Mouse (Mus musculus) kidney, postnatal 4 days (tissue): Measurements from ENCODE around the gene Ldhc.
"Not testable (repeated sequence)": the region's sequence is repeated elsewhere in the genome, so short reads cannot be mapped to it uniquely, and the experiment has no call there.

Experiments
- DNase-seq, 2 experiments: peaks; one replicate each; pipeline ENCODE4 v3.0.0; 2021; ENCODE audit warnings: mixed read lengths in 2 of 2

Gene Ldhc

DNA sequence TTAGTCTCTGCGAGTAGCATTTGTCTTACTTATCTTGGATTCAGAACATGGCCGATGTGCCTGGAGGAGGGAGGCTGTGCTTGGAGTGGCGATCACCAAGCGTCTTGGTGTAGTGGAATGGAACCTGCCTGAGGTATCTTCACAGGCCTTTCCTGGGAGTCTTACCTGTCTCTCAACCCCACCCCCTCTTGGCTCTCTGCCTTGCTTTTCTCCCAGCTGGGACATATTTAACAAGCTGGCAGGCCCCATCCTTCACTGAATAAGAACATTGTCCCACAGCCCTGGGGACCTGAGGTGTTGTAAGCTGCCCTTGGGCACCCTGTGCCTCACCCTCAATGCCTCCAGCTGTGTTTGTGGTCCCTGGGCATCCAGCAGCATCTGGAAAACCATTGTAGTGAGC, 17.4 kb upstream of the Ldhc start:
- no peak for DNase-seq

DNA sequence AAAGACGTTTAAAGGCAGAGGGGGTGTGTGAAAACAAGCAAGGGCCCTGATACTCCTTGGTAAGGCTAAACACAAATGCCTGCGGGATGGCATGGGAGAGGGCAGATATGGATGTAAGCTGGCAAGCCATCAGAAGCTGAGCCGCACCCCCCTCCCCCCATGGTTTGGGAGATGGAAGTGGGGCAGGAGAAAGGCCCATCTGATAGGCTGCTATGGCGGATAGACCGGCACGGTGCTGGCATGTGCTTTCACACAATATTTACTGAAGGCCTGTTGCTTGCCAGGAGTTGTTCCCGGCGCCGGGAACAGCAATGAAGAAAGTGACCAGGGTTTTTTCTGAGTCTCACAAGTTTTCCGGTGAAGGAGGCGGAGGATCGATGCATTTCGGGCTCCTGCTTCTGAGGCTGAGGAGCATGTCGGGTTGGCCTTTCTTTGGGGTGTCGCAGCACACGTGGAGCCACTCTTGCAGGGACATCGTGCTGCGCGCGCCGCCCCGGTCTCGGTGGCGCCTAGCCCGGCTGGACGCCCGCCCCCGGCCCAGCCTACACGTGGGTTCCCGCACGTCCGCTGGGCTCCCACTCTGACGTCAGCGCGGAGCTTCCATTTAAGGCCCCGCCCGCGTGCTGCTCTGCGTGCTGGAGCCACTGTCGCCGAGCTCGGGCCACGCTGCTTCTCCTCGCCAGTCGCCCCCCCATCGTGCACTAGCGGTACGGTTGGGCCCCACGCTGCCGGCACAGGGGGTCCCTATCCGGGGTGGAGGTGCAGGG, 15.6 kb upstream of the Ldhc start:
- peak; percentile 98 for DNase-seq

DNA sequence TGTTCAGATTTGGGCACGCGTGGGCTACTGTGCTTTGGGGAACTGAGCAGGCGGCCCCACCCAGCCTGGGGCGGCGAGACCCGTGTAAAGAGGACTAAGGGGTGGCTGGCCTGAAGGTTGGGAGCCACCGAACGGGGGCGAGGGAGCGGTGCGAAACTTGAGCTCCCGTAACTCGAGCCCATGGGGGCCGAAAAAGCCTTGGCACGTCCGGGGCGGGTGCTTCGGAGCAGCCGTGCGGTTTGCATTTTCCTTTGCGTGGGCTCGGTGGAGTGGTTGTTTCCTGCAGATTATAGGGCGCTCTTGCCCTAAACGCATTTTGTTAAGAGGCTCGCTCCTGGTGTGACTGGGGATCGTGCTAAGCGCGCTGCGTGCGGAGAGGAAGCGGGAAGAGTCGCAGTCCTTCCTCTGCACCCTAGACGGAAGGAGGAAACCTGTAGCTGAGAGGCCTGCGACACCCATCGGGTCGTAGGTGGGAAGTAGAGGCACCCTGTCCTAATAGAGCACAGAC, 15.0 kb upstream of the Ldhc start:
- peak in 1 of 2 experiments; percentile 71 for DNase-seq

DNA sequence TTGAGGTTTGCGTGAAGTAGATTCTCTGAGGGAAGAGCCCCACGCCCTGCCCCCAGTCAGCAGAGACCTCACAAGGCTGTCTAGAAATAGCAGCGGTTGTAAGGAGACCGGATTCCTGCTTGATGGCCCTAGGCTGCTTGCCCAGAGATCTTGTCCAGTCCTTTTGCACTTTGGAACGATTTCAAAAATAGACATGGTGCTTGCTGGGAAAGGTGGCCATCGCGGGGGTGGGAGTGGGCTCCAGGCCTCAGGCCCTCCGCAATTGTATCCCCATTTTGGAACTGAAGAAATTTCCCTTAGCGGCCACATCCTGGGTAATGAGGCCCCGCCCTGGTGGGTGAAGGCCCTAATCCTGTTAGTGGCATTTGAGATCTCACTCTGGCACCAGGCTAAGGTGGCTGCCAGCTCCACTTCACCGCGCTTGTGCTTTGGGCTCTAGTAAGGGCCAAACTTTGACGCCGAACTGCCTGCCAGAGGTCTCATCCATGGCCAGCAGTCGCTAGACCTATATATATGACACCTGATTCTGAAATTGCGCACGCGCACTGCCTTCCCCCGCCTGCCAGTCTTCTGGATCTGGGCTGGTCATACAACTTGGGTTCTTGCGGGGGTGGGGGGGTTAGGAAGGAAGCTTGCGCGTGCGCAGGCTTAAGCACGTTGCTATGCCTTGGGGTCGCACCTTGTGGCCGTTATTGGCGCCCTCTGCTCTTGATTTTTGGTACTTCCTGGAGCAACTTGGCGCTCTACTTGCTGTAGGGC, 14.3 kb upstream of the Ldhc start:
- peak; percentile 72 to 84 for DNase-seq

DNA sequence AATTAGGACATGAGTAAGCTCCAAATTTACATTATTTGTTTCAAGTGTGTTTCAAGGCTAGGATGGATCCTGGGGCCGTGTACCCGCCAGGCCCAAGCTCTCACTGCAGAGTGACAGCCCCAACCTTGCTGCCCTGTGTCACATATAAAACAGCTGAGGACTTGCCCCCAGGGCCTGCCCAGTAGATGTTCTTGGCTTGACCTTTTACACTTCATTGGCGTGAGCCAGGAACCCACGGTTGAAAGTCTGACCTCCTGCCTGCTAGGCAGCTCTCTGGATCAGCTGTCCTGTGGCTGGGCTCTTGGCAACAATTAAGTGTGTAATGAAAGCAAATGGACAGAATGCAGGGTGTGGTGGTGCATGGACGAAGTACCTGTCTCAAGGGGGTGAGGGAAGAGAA, 11.7 kb upstream of the Ldhc start:
- no peak for DNase-seq

DNA sequence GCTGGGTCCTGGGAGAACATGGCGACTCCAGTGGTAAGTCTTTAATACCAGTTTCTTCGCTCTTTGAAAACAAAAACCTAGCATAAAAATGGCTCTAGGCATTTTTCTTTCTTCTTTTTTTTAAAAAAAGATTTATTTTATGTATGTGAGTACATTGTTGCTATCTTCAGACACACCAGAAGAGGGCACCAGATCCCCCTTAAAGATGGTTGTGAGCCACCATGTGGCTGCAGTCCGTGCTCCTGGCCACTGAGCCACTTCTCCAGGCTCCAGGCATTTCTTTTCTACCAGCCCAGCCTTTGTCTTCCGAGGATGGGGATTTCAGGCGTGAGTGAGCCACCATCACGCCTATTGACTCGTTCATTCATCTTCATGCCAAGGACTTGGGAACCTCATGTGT, 10.0 kb upstream of the Ldhc start:
- no peak for DNase-seq

DNA sequence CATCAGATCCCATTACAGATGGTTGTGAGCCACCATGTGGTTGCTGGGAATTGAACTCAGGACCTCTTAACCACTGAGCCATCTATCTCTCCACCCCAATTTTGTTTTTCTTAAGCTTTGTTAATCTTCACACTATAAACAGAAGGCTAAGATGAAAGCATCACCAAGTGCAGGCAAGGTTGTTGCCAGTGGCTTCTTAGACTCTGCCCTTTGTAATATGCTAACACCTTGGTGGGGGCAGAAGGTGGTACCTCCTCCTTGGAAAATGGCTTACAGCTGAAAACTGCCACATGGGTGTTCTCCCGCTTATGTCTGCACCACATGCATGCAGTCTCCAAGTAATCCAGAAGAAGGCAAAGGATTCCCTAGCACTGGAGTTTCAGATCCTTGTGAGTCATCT, 8.3 kb upstream of the Ldhc start:
- DNase-seq, result no peak

DNA sequence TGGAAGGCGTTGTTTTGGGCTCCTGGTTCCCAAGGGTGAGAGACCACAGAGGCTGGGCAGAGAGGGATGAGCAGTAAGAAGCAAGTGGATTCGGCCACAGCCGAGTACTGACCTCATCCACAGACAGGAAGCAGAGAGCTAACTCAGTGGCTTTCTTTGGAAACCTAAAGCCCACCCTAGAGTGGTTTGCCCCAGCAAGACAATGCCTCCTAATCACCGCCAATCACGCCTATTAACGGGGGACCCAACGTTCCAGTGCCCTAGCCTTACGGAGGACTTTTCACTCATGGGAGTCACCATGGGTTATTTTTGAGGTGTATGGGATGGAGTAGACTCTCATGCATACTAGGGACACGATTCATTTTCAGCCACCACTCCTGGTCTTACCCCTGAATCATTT, 7.6 kb upstream of the Ldhc start:
- no peak for DNase-seq

DNA sequence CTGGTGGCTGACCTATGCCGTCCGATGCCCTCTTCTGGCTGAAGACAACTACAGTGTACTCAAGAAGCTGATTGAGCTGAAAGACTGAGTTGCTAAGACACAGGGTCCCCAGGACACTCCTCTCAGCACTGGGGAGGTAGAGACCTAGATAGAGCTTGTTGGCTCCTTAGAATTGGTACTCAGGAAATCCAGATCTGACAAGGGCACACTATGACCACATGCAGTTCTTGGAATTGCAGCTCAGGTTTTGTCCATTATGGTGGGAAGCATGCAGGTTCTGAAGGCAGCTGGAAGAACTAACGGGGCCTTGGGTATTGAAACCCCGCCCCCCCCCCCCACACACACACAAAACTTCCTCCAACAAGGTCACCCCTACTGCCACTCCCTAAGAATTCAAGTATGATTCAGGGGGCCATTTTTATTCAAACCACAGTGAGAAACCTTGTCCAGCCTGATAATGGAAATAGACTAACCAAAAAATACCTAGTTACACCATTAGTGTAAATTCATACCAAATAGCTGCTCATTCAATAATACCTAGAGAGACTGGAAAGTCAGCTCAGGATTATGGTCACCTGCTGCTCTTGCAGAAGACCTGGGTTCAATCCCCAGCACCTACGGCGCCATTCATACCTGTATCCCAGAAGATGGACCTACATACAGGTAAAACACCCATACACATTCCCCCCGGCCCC, 5.0 kb upstream of the Ldhc start:
- DNase-seq, result no peak

DNA sequence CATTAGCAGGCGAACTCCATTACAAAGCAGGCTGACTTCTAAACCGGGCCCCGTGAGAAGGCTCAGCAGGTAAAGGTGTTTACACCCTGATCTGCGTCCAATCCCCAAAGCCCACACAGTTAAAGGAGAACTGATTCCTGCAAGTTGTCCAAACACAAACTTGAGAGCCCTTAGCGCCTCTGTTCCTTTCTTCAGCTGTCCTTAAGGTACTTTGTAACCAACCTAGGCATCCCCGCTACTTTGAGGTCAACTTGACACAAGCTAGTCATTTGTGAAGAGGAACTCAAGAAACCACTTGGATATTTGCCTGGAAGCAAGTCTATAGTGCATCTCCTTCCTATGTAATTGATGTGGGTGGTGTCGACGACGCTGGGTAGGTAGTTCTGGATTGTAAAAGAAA, 3.6 kb upstream of the Ldhc start:
- DNase-seq, result no peak

DNA sequence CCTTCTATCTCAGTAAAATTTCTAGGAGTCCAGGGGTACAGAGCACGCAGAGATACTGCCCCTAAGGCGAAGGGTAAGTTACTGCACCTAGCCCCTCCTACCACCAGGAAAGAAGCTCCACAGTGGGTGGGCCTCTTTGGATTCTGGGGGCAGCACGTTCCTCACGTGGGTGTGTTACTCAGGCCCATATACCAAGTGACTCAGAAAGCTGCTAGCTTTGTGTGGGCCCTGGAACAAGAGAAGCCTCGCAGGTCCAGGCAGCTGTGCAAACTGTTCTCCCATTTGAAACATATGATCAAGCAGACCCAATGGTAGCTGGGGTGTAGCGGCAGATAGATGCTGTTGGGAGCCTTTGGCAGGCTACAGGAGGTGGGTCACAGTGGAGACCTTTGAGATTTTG, 2.0 kb upstream of the Ldhc start:
- no peak for DNase-seq

DNA sequence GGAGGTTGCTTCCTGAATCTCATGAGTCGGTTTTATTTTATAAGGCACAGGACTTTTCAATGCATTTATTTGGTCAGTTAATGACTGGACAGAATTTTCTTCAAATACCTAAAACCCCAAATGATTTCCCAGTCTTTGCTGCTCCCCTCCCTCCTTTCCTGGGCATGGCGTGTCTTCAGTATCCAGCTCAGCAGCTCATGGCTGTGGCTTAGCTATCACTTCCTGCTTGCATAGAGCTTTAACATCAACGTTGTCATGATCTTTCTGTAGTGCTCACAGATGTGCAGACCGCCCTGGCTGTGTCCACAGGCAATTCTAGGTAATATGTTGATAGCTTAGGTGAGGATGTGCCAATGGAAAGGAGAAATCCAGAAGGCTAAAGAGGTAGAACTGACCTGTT, 11.0 kb downstream of the Ldhc start:
- DNase-seq, result no peak

DNA sequence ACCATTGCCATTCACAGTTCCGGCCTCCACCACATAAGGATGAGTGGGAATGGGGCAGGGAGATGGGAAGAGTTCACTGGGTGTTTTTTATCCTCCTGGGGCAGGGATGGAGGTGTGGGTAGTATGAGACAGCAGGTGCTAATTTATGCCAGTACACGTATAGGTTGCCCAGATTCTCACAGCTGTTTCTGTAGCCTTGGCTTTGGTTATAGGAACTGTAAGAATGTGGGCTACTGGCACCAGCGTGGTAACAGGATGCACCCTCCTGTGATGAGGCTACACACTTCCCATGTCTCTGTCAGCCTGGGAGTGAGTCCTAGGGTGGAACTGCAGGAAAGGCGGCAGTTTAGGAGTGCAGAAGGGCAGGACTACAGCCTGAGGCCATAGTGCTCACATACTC, 15.8 kb downstream of the Ldhc start:
- no peak for DNase-seq

DNA sequence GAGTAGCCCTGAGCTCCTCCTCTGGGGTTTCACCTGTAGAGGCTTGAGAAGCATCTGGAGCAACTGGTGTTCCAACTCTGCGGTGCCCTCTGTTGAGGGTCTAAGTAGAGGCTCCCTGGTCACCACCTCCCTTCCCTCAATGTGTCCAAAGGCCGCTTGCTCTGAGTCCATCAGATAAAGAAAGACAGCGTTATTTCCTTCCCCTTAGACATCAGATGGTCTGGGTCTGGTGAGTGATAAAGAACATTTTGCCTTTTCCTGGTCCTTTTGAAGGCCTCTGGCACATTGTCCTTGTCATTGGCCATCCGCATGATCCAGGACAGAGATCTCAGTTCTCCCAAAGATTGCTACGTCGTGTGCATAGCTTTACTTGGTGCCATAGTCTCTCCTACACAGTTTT, 16.3 kb downstream of the Ldhc start:
- no peak for DNase-seq

DNA sequence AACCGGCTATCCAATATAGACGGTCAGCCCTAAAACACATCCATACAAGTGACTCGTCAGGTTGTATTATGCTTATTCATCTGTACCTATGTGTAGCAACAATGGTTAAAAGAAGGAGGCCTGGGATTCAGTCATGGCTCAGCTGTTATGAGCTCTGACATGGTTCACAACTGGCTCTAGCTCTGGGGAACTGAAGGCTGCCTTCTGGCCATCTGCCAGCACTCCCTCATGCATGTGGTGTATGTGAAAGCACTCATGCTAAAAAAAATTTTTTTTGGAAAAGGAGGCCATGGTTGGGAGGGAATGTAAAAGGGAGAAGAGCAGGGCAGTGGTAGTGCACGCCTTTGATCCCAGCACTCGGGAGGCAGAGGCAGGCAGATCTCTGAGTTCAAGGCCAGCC, 18.8 kb downstream of the Ldhc start:
- DNase-seq, result peak; percentile 57 to 66

DNA sequence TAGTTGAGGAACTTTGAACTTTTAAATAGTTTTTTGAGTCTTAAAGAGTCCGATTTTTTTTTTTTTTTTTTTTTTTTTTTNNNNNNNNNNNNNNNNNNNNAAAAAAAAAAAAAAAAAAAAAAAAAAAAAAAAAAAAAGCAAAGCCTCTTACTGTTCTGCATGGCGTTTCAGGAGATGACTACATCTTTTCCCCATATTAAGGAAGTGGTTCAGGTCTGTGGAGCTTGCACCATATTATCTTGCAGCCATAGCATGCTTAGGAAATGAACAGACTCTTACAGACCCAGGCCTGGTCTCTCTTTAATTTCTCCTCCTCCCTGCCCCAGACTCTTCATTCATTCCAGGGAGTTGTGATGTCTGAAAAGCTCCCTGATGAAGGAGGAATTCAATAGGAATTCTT, 20.0 kb downstream of the Ldhc start:
- no peak for DNase-seq

DNA sequence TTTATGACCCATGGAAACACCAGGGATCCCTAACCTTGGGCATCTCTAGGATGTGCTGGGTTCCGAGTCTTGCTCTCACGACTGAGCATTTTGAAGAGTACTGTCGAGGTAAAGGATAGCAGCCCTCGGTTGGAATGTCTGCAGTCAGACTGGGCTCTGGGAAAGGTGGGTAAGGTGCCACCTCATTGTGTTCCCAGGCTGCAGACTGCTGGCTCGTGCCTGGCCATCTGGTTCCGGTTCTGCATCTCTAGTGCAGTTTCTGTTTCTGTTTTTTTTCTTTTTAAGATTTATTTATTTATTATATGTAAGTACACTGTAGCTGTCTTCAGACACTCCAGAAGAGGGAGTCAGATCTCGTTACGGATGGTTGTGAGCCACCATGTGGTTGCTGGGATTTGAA, 20.9 kb downstream of the Ldhc start:
- not testable (repeated sequence) for DNase-seq

DNA sequence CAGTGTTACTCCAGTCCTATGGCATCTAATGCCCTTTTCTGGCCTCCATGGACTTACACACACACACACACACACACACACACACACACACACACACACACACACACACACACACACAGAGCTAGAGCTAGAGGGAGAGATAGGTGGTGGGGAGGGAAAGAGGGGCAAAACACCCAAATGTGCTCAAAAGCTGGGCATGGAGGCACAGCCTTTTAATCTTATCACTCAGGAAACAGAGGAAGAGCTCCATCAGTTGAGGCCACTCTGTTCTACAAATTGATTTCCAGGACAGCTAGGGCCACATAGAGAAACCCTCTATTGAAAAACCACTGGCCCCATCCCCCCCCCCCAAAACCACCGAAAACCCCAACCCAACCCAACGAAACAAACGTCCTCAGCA, 22.3 kb downstream of the Ldhc start:
- DNase-seq, result no peak

DNA sequence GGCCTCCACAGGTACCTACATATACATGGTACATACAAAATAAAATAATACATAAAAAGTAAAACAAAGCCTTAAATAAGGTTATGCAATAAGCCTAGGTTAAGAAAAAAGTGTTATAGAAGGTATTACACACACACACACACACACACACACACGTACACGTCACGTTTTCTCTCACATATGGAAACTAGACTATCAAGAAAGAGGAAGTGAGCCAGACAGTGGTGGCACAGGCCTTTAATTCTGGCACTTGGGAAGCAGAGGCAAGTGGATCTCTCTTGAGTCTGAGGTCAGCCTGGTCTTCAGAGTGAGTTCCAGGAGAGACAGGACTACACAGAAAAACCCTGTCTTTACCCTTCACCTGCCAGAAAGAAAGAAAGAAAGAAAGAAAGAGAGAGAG, 34.5 kb downstream of the Ldhc start:
- DNase-seq, result no peak

DNA sequence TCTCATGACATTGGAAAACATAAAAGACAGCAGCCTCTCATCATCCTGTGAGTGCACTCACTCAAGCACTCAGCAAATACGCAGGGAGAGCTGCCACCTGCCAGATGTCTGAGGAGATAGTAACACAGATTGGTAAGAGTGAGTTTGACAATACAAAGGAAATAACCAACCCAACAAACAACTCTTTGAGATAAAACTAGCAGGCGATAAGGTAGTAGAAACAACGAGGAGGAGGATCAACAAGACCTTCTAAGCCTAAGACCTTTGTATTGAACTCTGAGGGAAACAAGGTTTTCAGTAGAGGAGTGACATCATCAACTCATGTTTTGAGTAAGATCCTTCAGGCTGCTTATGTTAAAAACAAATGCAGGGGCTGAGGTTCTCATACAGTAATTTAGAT, 38.3 kb downstream of the Ldhc start:
- DNase-seq, result no peak

DNA sequence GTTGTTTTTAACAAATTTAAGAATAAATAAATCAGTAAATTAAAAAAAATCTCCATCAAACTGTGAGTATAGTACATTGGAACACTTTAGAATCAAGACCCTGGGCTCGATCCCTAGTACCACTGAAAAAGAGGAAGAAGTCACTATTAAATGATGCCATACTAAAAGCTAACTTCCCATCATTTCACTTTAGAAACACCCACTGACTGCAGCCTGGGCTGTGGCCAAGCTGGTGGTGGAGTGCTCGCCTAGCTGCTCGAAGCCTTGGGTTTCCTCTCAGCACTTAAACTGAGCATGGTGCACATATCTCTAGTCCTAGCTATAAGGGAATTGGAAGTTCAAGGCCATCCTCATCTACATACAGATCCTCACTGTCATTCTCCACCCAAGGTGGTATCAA, 50.2 kb downstream of the Ldhc start:
- no peak for DNase-seq

DNA sequence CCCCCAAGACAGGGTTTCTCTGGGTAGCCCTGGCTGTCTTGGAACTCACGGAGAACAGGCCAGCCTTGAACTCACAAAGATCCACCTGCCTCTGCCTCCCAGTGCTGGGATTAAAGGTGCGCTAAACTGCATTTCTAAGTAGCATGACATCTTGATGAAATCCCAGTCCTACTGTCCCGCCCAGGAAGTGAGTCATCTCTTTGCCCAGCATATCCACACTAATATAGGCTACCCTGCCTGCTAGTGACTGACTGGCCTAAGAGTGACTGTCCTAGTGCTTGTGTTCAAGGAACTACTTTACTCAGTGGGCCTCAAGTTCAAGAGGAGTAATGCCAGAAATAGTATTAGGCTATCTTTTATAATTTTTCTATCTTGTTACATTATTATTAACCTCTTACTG, 55.4 kb downstream of the Ldhc start:
- no peak for DNase-seq

DNA sequence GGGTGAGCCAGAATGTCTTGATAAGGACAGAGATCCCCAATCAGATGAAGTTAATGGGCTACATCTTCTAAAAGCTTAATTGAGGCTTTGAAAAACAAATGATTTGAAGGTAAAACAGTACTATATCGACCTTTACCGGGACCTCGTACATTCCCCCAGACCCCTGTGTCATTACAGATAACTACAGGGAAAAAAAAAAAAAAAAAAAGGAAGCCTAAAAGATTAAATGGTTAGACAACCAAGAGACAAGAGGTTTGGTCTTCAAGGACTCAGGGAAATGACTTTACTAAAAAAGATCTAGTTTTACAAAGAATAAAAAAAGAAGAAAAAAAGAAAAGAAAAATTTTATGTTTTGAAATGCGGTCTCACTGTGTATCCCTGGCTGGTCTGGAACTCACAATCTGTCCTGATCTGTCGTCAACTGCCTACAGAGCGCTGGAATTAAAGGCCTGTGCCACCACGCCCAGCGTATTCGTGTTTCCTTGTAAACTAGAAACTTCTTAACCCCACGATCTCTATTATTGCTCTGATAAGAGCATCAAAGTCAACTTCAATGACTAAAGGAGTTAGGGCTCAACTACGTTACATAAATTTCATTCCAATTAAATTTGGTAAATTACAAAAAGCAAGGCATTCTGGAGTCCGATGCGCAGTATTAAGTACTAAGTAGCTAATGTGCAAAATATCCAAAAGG, 57.8 kb downstream of the Ldhc start:
- peak in 1 of 2 experiments; percentile 6 for DNase-seq
